Mouse (Mus musculus) heart, embryonic 13.5 days (tissue): ENCODE measurements around the gene Camk1g. TPM values are rescaled to one million over a fixed set of nuclear protein-coding genes. Genes with fewer than 3 reads are reported as not detected.

ENCODE experiments used
- ATAC-seq: fragments of 200-750 bp; cut with Nextera tagmentation; 2 replicates; pipeline ENCODE4 v1.8.0; 2017; ENCODE audit warnings: moderate TSS enrichment; ENCODE audit not compliant: insufficient number of reproducible peaks, low FRiP score, low TSS enrichment; ENCODE audit errors: extremely low read depth
- H3K27ac ChIP-seq: fragments of 300-500 bp; sonication (generic); replicated peaks from 2 replicates; pipeline ENCODE4 v1.5.1; 2015; ENCODE audit warnings: moderate library complexity, mild to moderate bottlenecking, inconsistent platforms
- H3K27me3 ChIP-seq: fragments of 300-500 bp; sonication (generic); replicated peaks from 2 replicates; pipeline ENCODE4 v1.6.1; 2015; ENCODE audit warnings: mild to moderate bottlenecking, inconsistent platforms
- H3K36me3 ChIP-seq: fragments of 300-500 bp; sonication (generic); 2 replicates; pipeline ENCODE4 v1.6.1; 2015; ENCODE audit warnings: mild to moderate bottlenecking, inconsistent platforms
- H3K4me1 ChIP-seq: fragments of 300-500 bp; sonication (generic); 2 replicates; pipeline ENCODE4 v1.6.1; 2015; ENCODE audit warnings: inconsistent platforms
- H3K4me2 ChIP-seq: fragments of 300-500 bp; sonication (generic); 2 replicates; pipeline ENCODE4 v1.6.1; 2015; ENCODE audit warnings: inconsistent platforms, mild to moderate bottlenecking, moderate library complexity
- H3K4me3 ChIP-seq: fragments of 300-500 bp; sonication (generic); 2 replicates; pipeline ENCODE4 v1.5.1; 2015; ENCODE audit warnings: moderate library complexity, mild to moderate bottlenecking, inconsistent platforms
- H3K9ac ChIP-seq: fragments of 300-500 bp; sonication (generic); 2 replicates; pipeline ENCODE4 v1.6.1; 2015; ENCODE audit warnings: inconsistent platforms, mild to moderate bottlenecking, moderate library complexity
- H3K9me3 ChIP-seq: fragments of 300-500 bp; sonication (generic); 2 replicates; pipeline ENCODE4 v1.6.1; 2016; ENCODE audit warnings: inconsistent platforms
- WGBS: fragments of 180-500 bp; shearing (Covaris S2); methylation state at CpG from one replicate; pipeline ENCODE4 v1.1.7; 2015; ENCODE audit warnings: mixed read lengths; 5-methylcytosine and 5-hydroxymethylcytosine counted together
- polyA plus RNA-seq: library from polyadenylated mRNA; unstranded; fragments of >200 nt; fragmentation: Nextera tagmentation; extraction: Ambion mirVana; gene quantifications from 2 replicates; pipeline ENCODE4 v1.2.1, GENCODE M21; 2015

Camk1g gene
- polyA plus RNA-seq, 1 experiment from 2014 or later: 7.5 TPM

GRCm38 (mm10) chr1:193317159-193317559, 52.9 kb downstream of the Camk1g start:
- Histone ChIP-seq H3K27ac (peak overlapping the region; percentile 96), H3K9me3 (no peaks in the 10 kb centered on the region), H3K4me2 (no peak overlapping the region), H3K4me3 (no peak overlapping the region), H3K36me3 (no peaks in the 10 kb centered on the region), H3K27me3 (no peaks in the 10 kb centered on the region), H3K4me1 (peaks cover 55% of the 10 kb centered on the region), H3K9ac (peak overlapping the region; percentile 13; the same call in 1 of the 2 replicates)
- ATAC-seq: peak; percentile 79
- 11% methylated on average over 6 of the region's 6 CpGs for WGBS

GRCm38 (mm10) chr1:193316358-193316750, 53.7 kb downstream of the Camk1g start:
- 0 out of 2 replicates have a peak overlapping the region, but pooled peaks have one; percentile 29 for H3K9ac ChIP-seq
- H3K27me3 ChIP-seq: no peaks in the 10 kb centered on the region

GRCm38 (mm10) chr1:193315705-193316357, 54.3 kb downstream of the Camk1g start:
- no peak overlapping the region for H3K4me3 ChIP-seq
- 19% methylated on average over 5 of the region's 5 CpGs for WGBS
- no peaks in the 10 kb centered on the region for H3K9me3 ChIP-seq
- peak overlapping the region; percentile 96 for H3K27ac ChIP-seq
- peak overlapping the region; percentile 60; the same call in 1 of the 2 replicates for H3K9ac ChIP-seq
- peaks cover 65% of the 10 kb centered on the region for H3K4me1 ChIP-seq
- H3K4me2 ChIP-seq: no peak overlapping the region
- peak; percentile 40; the same call in 1 of the 2 replicates for ATAC-seq
- no peaks in the 10 kb centered on the region for H3K27me3 ChIP-seq
- H3K36me3 ChIP-seq: no peaks in the 10 kb centered on the region

More at GRCm38 (mm10) chr1:193316358-193316750, 53.7 kb downstream of the Camk1g start:
- H3K27ac ChIP-seq: peak overlapping the region; percentile 96
- no peak overlapping the region for H3K4me3 ChIP-seq
- WGBS: 31% methylated on average over 9 of the region's 9 CpGs
- no peaks in the 10 kb centered on the region for H3K36me3 ChIP-seq
- no peak for ATAC-seq
- H3K4me1 ChIP-seq: peaks cover 62% of the 10 kb centered on the region
- H3K9me3 ChIP-seq: no peaks in the 10 kb centered on the region
- no peak overlapping the region for H3K4me2 ChIP-seq

GRCm38 (mm10) chr1:193311596-193311995, 58.5 kb downstream of the Camk1g start:
- no peak overlapping the region for H3K4me2 ChIP-seq
- no peak overlapping the region for H3K27ac ChIP-seq
- H3K36me3 ChIP-seq: no peaks in the 10 kb centered on the region
- H3K9me3 ChIP-seq: no peaks in the 10 kb centered on the region
- WGBS: 50% methylated on average over 1 of the region's 1 CpGs
- ATAC-seq: no peak
- no peaks in the 10 kb centered on the region for H3K27me3 ChIP-seq
- H3K9ac ChIP-seq: no peak overlapping the region
- no peak overlapping the region for H3K4me3 ChIP-seq
- peaks cover 42% of the 10 kb centered on the region for H3K4me1 ChIP-seq

- no peak for ATAC-seq
- Histone ChIP-seq H3K9me3 (no peaks in the 10 kb centered on the region), H3K9ac (no peak overlapping the region), H3K4me1 (peaks cover 32% of the 10 kb centered on the region), H3K4me3 (no peak overlapping the region), H3K27me3 (no peaks in the 10 kb centered on the region), H3K4me2 (no peak overlapping the region), H3K36me3 (no peaks in the 10 kb centered on the region), H3K27ac (no peak overlapping the region)
- WGBS: 84% methylated on average over 3 of the region's 3 CpGs
These were observed 59.5 kb downstream of the Camk1g start for GRCm38 (mm10) chr1:193310519-193311085.

- Histone ChIP-seq H3K27ac (no peak overlapping the region), H3K9me3 (no peaks in the 10 kb centered on the region), H3K4me1 (peaks cover 25% of the 10 kb centered on the region), H3K4me3 (no peak overlapping the region), H3K9ac (no peak overlapping the region), H3K27me3 (no peaks in the 10 kb centered on the region), H3K4me2 (no peak overlapping the region), H3K36me3 (no peaks in the 10 kb centered on the region)
- 23% methylated on average over 1 of the region's 1 CpGs for WGBS
- no peak for ATAC-seq
These were observed 60.1 kb downstream of the Camk1g start for GRCm38 (mm10) chr1:193309785-193310518.

GRCm38 (mm10) chr1:193306832-193307231, 63.3 kb downstream of the Camk1g start:
- H3K27ac ChIP-seq: no peak overlapping the region
- 84% methylated on average over 2 of the region's 2 CpGs for WGBS
- H3K4me2 ChIP-seq: no peak overlapping the region
- no peaks in the 10 kb centered on the region for H3K27me3 ChIP-seq
- peaks cover 13% of the 10 kb centered on the region for H3K4me1 ChIP-seq
- H3K4me3 ChIP-seq: no peak overlapping the region
- no peak for ATAC-seq
- H3K9me3 ChIP-seq: no peaks in the 10 kb centered on the region
- no peaks in the 10 kb centered on the region for H3K36me3 ChIP-seq
- no peak overlapping the region for H3K9ac ChIP-seq

GRCm38 (mm10) chr1:193305386-193305785, 64.7 kb downstream of the Camk1g start:
- no peaks in the 10 kb centered on the region for H3K36me3 ChIP-seq
- H3K4me1 ChIP-seq: peaks cover 9% of the 10 kb centered on the region
- H3K27ac ChIP-seq: no peak overlapping the region
- ATAC-seq: no peak
- 49% methylated on average over 7 of the region's 7 CpGs for WGBS
- no peaks in the 10 kb centered on the region for H3K9me3 ChIP-seq
- no peak overlapping the region for H3K9ac ChIP-seq
- H3K4me3 ChIP-seq: no peak overlapping the region
- H3K4me2 ChIP-seq: no peak overlapping the region
- no peaks in the 10 kb centered on the region for H3K27me3 ChIP-seq

- Histone ChIP-seq H3K9me3 (no peaks in the 10 kb centered on the region), H3K27ac (no peak overlapping the region), H3K9ac (no peak overlapping the region), H3K36me3 (no peaks in the 10 kb centered on the region), H3K4me3 (no peak overlapping the region), H3K27me3 (no peaks in the 10 kb centered on the region), H3K4me2 (no peak overlapping the region), H3K4me1 (peaks cover 6% of the 10 kb centered on the region)
- ATAC-seq: no peak
- 52% methylated on average over 2 of the region's 2 CpGs for WGBS
These were observed 67.0 kb downstream of the Camk1g start for GRCm38 (mm10) chr1:193303096-193303495.

GRCm38 (mm10) chr1:193302093-193302405, 68.0 kb downstream of the Camk1g start:
- Histone ChIP-seq H3K36me3 (no peaks in the 10 kb centered on the region), H3K4me1 (peaks cover 6% of the 10 kb centered on the region), H3K27ac (no peak overlapping the region), H3K4me2 (no peak overlapping the region), H3K4me3 (no peak overlapping the region), H3K9ac (no peak overlapping the region), H3K9me3 (no peaks in the 10 kb centered on the region), H3K27me3 (no peaks in the 10 kb centered on the region)
- ATAC-seq: no peak
- WGBS: 51% methylated on average over 8 of the region's 8 CpGs

GRCm38 (mm10) chr1:193301216-193302092, 68.6 kb downstream of the Camk1g start:
- ATAC-seq: no peak
- Histone ChIP-seq H3K36me3 (no peaks in the 10 kb centered on the region), H3K27me3 (no peaks in the 10 kb centered on the region), H3K27ac (no peak overlapping the region), H3K4me3 (no peak overlapping the region), H3K9me3 (no peaks in the 10 kb centered on the region), H3K4me1 (peaks cover 6% of the 10 kb centered on the region), H3K9ac (no peak overlapping the region), H3K4me2 (no peak overlapping the region)
- WGBS: 47% methylated on average over 6 of the region's 6 CpGs
